Mouse (Mus musculus) bone marrow, adult 2 months (tissue): Measurements from ENCODE around the gene Ankrd44.

Experiments used
- CTCF ChIP-seq: fragments of 200-500 bp; IDR thresholded peaks from 2 replicates; pipeline ENCODE4 v1.5.1; 2011; ENCODE audit warnings: low read length, control low read depth; ENCODE audit not compliant: control insufficient read depth, insufficient read depth
- POLR2A ChIP-seq: fragments of 200-500 bp; IDR thresholded peaks from 2 replicates; pipeline ENCODE4 v1.6.1; 2011; ENCODE audit warnings: low read depth, mild to moderate bottlenecking, control low read depth, low read length, borderline replicate concordance; ENCODE audit not compliant: control insufficient read depth

- TF ChIP-seq CTCF (no peak), POLR2A (no peak)
Measured at GRCm38 (mm10) chr1:54971687-54972404, 45.7 kb upstream of the Ankrd44 start.
